Mouse (Mus musculus): ENCODE results near the gene 1810010D01Rik.

- no peak for TF ChIP-seq CTCF (conservative IDR thresholded peaks at IDR 0.05 in 1 of 2, IDR thresholded peaks at IDR 0.05 in 1 of 2; ENCODE audit: low read depth in 2 of 2, low read length in 2 of 2)
- TF ChIP-seq BHLHE40 (IDR thresholded peaks at IDR 0.05; ENCODE audit: low read depth, low read length), result no peak
- no peak for TF ChIP-seq SIN3A (IDR thresholded peaks at IDR 0.05; ENCODE audit: low read length)
- TF ChIP-seq UBTF (IDR thresholded peaks at IDR 0.05; ENCODE audit: low read depth, low read length), result no peak
- no peak for TF ChIP-seq MAX (IDR thresholded peaks at IDR 0.05; ENCODE audit: low read length)
- TF ChIP-seq GABPA (IDR thresholded peaks at IDR 0.05; ENCODE audit: insufficient replicate concordance, low read depth, low read length), result no peak
- no peak for TF ChIP-seq POLR2A (IDR thresholded peaks at IDR 0.05; ENCODE audit: low read depth, low read length)
- no peak for TF ChIP-seq KAT2A (IDR thresholded peaks at IDR 0.05; ENCODE audit: insufficient replicate concordance, low read length)
- TF ChIP-seq EP300 (IDR thresholded peaks at IDR 0.05; ENCODE audit: low read length), result no peak
Observed at GRCm38 (mm10) chr7:145197711-145198110, 10.2 kb downstream of the 1810010D01Rik start.

Data from CH12.LX (cell line).